Mouse (Mus musculus): Measurements from ENCODE around the gene Dnm2.

The Dnm2 gene

GRCm38 (mm10) chr9:21428178-21428577 lies 3.5 kb downstream of the Dnm2 start:
- DNase-seq (ENCODE audit: low read depth, low spot score): no peak

GRCm38 (mm10) chr9:21430724-21431123 lies 6.0 kb downstream of the Dnm2 start:
- no peak for DNase-seq (ENCODE audit: low read depth, low spot score)

- no peak for DNase-seq (ENCODE audit: low read depth, low spot score)
Measured at GRCm38 (mm10) chr9:21432066-21432465, 7.4 kb downstream of the Dnm2 start.

GRCm38 (mm10) chr9:21433766-21434165 lies 9.1 kb downstream of the Dnm2 start:
- DNase-seq (ENCODE audit: low read depth, low spot score): no peak

- no peak for DNase-seq (ENCODE audit: low read depth, low spot score)
Measured at GRCm38 (mm10) chr9:21434410-21434809, 9.7 kb downstream of the Dnm2 start.

GRCm38 (mm10) chr9:21435777-21436635 lies 11.3 kb downstream of the Dnm2 start:
- DNase-seq (ENCODE audit: low read depth, low spot score): no peak

GRCm38 (mm10) chr9:21437577-21437976 lies 12.9 kb downstream of the Dnm2 start:
- no peak for DNase-seq (ENCODE audit: low read depth, low spot score)

GRCm38 (mm10) chr9:21438219-21438618 lies 13.5 kb downstream of the Dnm2 start:
- no peak for DNase-seq (ENCODE audit: low read depth, low spot score)

- no peak for DNase-seq (ENCODE audit: low read depth, low spot score)
Measured at GRCm38 (mm10) chr9:21439456-21439855, 14.7 kb downstream of the Dnm2 start.

- DNase-seq (ENCODE audit: low read depth, low spot score): no peak
Measured at GRCm38 (mm10) chr9:21439914-21440313, 15.2 kb downstream of the Dnm2 start.

- no peak for DNase-seq (ENCODE audit: low read depth, low spot score)
Measured at GRCm38 (mm10) chr9:21440387-21440786, 15.7 kb downstream of the Dnm2 start.

GRCm38 (mm10) chr9:21443853-21444252 lies 19.1 kb downstream of the Dnm2 start:
- no peak for DNase-seq (ENCODE audit: low read depth, low spot score)

GRCm38 (mm10) chr9:21444574-21444973 lies 19.9 kb downstream of the Dnm2 start:
- DNase-seq (ENCODE audit: low read depth, low spot score): no peak

- peak; percentile 64 for DNase-seq (ENCODE audit: low read depth, low spot score)
Measured at GRCm38 (mm10) chr9:21445081-21445744, 20.5 kb downstream of the Dnm2 start.

GRCm38 (mm10) chr9:21447778-21448177 lies 23.1 kb downstream of the Dnm2 start:
- no peak for DNase-seq (ENCODE audit: low read depth, low spot score)

- no peak for DNase-seq (ENCODE audit: low read depth, low spot score)
Measured at GRCm38 (mm10) chr9:21449710-21450109, 25.0 kb downstream of the Dnm2 start.

GRCm38 (mm10) chr9:21450270-21450669 lies 25.6 kb downstream of the Dnm2 start:
- DNase-seq (ENCODE audit: low read depth, low spot score): no peak

- DNase-seq (ENCODE audit: low read depth, low spot score): no peak
Measured at GRCm38 (mm10) chr9:21451391-21451790, 26.7 kb downstream of the Dnm2 start.

- no peak for DNase-seq (ENCODE audit: low read depth, low spot score)
Measured at GRCm38 (mm10) chr9:21451870-21452269, 27.2 kb downstream of the Dnm2 start.

- no peak for DNase-seq (ENCODE audit: low read depth, low spot score)
Measured at GRCm38 (mm10) chr9:21453003-21453402, 28.3 kb downstream of the Dnm2 start.

GRCm38 (mm10) chr9:21453459-21453858 lies 28.8 kb downstream of the Dnm2 start:
- no peak for DNase-seq (ENCODE audit: low read depth, low spot score)

- no peak for DNase-seq (ENCODE audit: low read depth, low spot score)
Measured at GRCm38 (mm10) chr9:21454556-21454955, 29.8 kb downstream of the Dnm2 start.
